Mouse (Mus musculus): ENCODE measurements around the gene Carmil2. TPM values are rescaled to one million over a fixed set of nuclear protein-coding genes. Genes with fewer than 3 reads are reported as not detected.
A peak's percentile ranks its signal among the peaks of the same experiment; 100 is the strongest.

Carmil2 gene
- 2.1 and 2.3 TPM in 2 replicates for polyA plus RNA-seq (2012; rRNA removed)
- polyA plus RNA-seq (2014; fragmentation: Nextera tagmentation; extraction: Ambion mirVana): 0.63 and 0.66 TPM in 2 replicates

- Histone ChIP-seq H3K9ac (ENCODE audit: low read depth, low read length, severe bottlenecking) (peak within 1 kb of the TSS; percentile 21; the same call in 1 of the 2 replicates), H3K27me3 (ENCODE audit: control insufficient read depth, insufficient read depth, low read length) (no peaks in the 10 kb centered on the region), H3K4me1 (ENCODE audit: control insufficient read depth, insufficient read depth, low read length) (peaks cover 5% of the 10 kb centered on the region; the same call in 1 of the 2 replicates), H3K9me3 (ENCODE audit: control insufficient read depth, low read length) (no peaks in the 10 kb centered on the region), H3K4me3 (replicated peaks; ENCODE audit: low read length) (peak within 1 kb of the TSS; percentile 9), H3K27ac (replicated peaks; ENCODE audit: low read depth, low read length) (no peak within 1 kb of the TSS), H3K36me3 (ENCODE audit: control insufficient read depth, insufficient read depth, low read length) (peaks cover 36% of the 10 kb centered on the region), H3K4me2 (replicated peaks; ENCODE audit: low read depth, low read length, severe bottlenecking) (peak within 1 kb of the TSS; percentile 40)
- DNase-seq (ENCODE audit: low spot score) (no peak), ATAC-seq (ENCODE audit: low FRiP score, low read depth) (peak; percentile 36)
- TF ChIP-seq POLR2A (IDR thresholded peaks at IDR 0.05; ENCODE audit: borderline replicate concordance, extremely low read depth, insufficient read depth, insufficient read length): no peak
- 5% methylated on average over 15 of the region's 26 CpGs for WGBS
These were observed at the start of gene Carmil2 for GRCm38 (mm10) chr8:105685796-105686308. Gene Carmil2, plus strand, starts transcription at chr8:105686274.

GRCm38 (mm10) chr8:105636963-105637510 is 49.0 kb upstream of the Carmil2 start, which contains the start of gene Agrp:
Gene Agrp, minus strand, starts transcription at chr8:105637393.
- under 1% methylated on average over 39 of the region's 63 CpGs for WGBS
- no peaks in the 10 kb centered on the region for H3K27me3 ChIP-seq (ENCODE audit: control insufficient read depth, insufficient read depth, low read length)
- H3K4me2 ChIP-seq (replicated peaks; ENCODE audit: low read depth, low read length, severe bottlenecking): peak within 1 kb of the TSS; percentile 82
- peak within 1 kb of the TSS; percentile 100 for H3K27ac ChIP-seq (replicated peaks; ENCODE audit: low read depth, low read length)
- H3K4me3 ChIP-seq (replicated peaks; ENCODE audit: low read length): peak within 1 kb of the TSS; percentile 96
- DNase-seq (ENCODE audit: low spot score): no peak
- peak; percentile 32; the same call in 1 of the 2 replicates for ATAC-seq (ENCODE audit: low FRiP score, low read depth)
- H3K9ac ChIP-seq (ENCODE audit: low read depth, low read length, severe bottlenecking): peak within 1 kb of the TSS; percentile 100
- peaks cover 16% of the 10 kb centered on the region for H3K4me1 ChIP-seq (ENCODE audit: control insufficient read depth, insufficient read depth, low read length)
- no peaks in the 10 kb centered on the region for H3K9me3 ChIP-seq (ENCODE audit: control insufficient read depth, low read length)
- TF ChIP-seq POLR2A (IDR thresholded peaks at IDR 0.05; ENCODE audit: borderline replicate concordance, extremely low read depth, insufficient read depth, insufficient read length): peak; percentile 61; the same call in 1 of the 2 replicates
- peaks cover 10% of the 10 kb centered on the region; the same call in 1 of the 2 replicates for H3K36me3 ChIP-seq (ENCODE audit: control insufficient read depth, insufficient read depth, low read length)

GRCm38 (mm10) chr8:105637601-105638041 is 48.5 kb upstream of the Carmil2 start:
- Histone ChIP-seq H3K4me1 (ENCODE audit: control insufficient read depth, insufficient read depth, low read length) (peaks cover 16% of the 10 kb centered on the region), H3K9me3 (ENCODE audit: control insufficient read depth, low read length) (no peaks in the 10 kb centered on the region), H3K27ac (replicated peaks; ENCODE audit: low read depth, low read length) (peak overlapping the region; percentile 100), H3K4me3 (replicated peaks; ENCODE audit: low read length) (peak overlapping the region; percentile 96), H3K9ac (ENCODE audit: low read depth, low read length, severe bottlenecking) (peak overlapping the region; percentile 100), H3K27me3 (ENCODE audit: control insufficient read depth, insufficient read depth, low read length) (no peaks in the 10 kb centered on the region), H3K36me3 (ENCODE audit: control insufficient read depth, insufficient read depth, low read length) (peaks cover 10% of the 10 kb centered on the region; the same call in 1 of the 2 replicates), H3K4me2 (replicated peaks; ENCODE audit: low read depth, low read length, severe bottlenecking) (peak overlapping the region; percentile 82)
- no peak for ATAC-seq (ENCODE audit: low FRiP score, low read depth)
- under 1% methylated on average over 11 of the region's 11 CpGs for WGBS
- DNase-seq (ENCODE audit: low spot score): peak; percentile 51
- TF ChIP-seq POLR2A (IDR thresholded peaks at IDR 0.05; ENCODE audit: borderline replicate concordance, extremely low read depth, insufficient read depth, insufficient read length): no peak

GRCm38 (mm10) chr8:105638510-105638909 is 47.6 kb upstream of the Carmil2 start:
- Histone ChIP-seq H3K4me1 (ENCODE audit: control insufficient read depth, insufficient read depth, low read length) (peaks cover 16% of the 10 kb centered on the region), H3K36me3 (ENCODE audit: control insufficient read depth, insufficient read depth, low read length) (peaks cover 13% of the 10 kb centered on the region), H3K27ac (replicated peaks; ENCODE audit: low read depth, low read length) (no peak overlapping the region), H3K9ac (ENCODE audit: low read depth, low read length, severe bottlenecking) (peak overlapping the region; percentile 21; the same call in 1 of the 2 replicates), H3K9me3 (ENCODE audit: control insufficient read depth, low read length) (no peaks in the 10 kb centered on the region), H3K4me3 (replicated peaks; ENCODE audit: low read length) (peak overlapping the region; percentile 96), H3K4me2 (replicated peaks; ENCODE audit: low read depth, low read length, severe bottlenecking) (peak overlapping the region; percentile 82), H3K27me3 (ENCODE audit: control insufficient read depth, insufficient read depth, low read length) (no peaks in the 10 kb centered on the region)
- TF ChIP-seq POLR2A (IDR thresholded peaks at IDR 0.05; ENCODE audit: borderline replicate concordance, extremely low read depth, insufficient read depth, insufficient read length): no peak
- DNase-seq (ENCODE audit: low spot score): no peak
- ATAC-seq (ENCODE audit: low FRiP score, low read depth): no peak
- WGBS: 81% methylated on average over 4 of the region's 4 CpGs

- H3K4me1 ChIP-seq (ENCODE audit: control insufficient read depth, insufficient read depth, low read length): peaks cover 16% of the 10 kb centered on the region
- WGBS: 87% methylated on average over 1 of the region's 1 CpGs
- H3K9ac ChIP-seq (ENCODE audit: low read depth, low read length, severe bottlenecking): no peak overlapping the region
- peaks cover 24% of the 10 kb centered on the region for H3K36me3 ChIP-seq (ENCODE audit: control insufficient read depth, insufficient read depth, low read length)
- no peak for DNase-seq (ENCODE audit: low spot score)
- H3K27me3 ChIP-seq (ENCODE audit: control insufficient read depth, insufficient read depth, low read length): no peaks in the 10 kb centered on the region
- no peak overlapping the region for H3K4me3 ChIP-seq (replicated peaks; ENCODE audit: low read length)
- no peak overlapping the region for H3K4me2 ChIP-seq (replicated peaks; ENCODE audit: low read depth, low read length, severe bottlenecking)
- no peak for TF ChIP-seq POLR2A (IDR thresholded peaks at IDR 0.05; ENCODE audit: borderline replicate concordance, extremely low read depth, insufficient read depth, insufficient read length)
- no peaks in the 10 kb centered on the region for H3K9me3 ChIP-seq (ENCODE audit: control insufficient read depth, low read length)
- no peak overlapping the region for H3K27ac ChIP-seq (replicated peaks; ENCODE audit: low read depth, low read length)
- no peak for ATAC-seq (ENCODE audit: low FRiP score, low read depth)
These were observed 46.2 kb upstream of the Carmil2 start for GRCm38 (mm10) chr8:105639835-105640234.
